Mouse (Mus musculus) forebrain, postnatal 0 days (tissue): ENCODE data around the gene Rnf166. TPM values are rescaled to one million over a fixed set of nuclear protein-coding genes. Genes with fewer than 3 reads are reported as not detected.

Experiments used
- ATAC-seq: fragments of 200-750 bp; cut with Nextera tagmentation; 2 replicates; pipeline ENCODE4 v1.8.0; 2017; ENCODE audit warnings: mild to moderate bottlenecking, moderate library complexity
- DNase-seq: peaks from one replicate; pipeline ENCODE4 v3.0.0-alpha.2; 2015
- H3K27ac ChIP-seq: fragments of 300-500 bp; sonication (generic); 2 replicates; pipeline ENCODE4 v1.5.1; 2014; ENCODE audit warnings: low read depth, mild to moderate bottlenecking, antibody characterized with exemption, low read length, moderate library complexity, mixed read lengths
- H3K27me3 ChIP-seq: fragments of 300-500 bp; sonication (generic); 2 replicates; pipeline ENCODE4 v1.6.1; 2014; ENCODE audit warnings: mild to moderate bottlenecking, low read length, mixed read lengths; ENCODE audit not compliant: insufficient read depth
- H3K36me3 ChIP-seq: fragments of 300-500 bp; sonication (generic); 2 replicates; pipeline ENCODE4 v1.6.1; 2014; ENCODE audit warnings: mild to moderate bottlenecking, moderate library complexity; ENCODE audit not compliant: insufficient read depth
- H3K4me1 ChIP-seq: fragments of 300-500 bp; sonication (generic); 2 replicates; pipeline ENCODE4 v1.6.1; 2014; ENCODE audit warnings: antibody characterized with exemption; ENCODE audit not compliant: insufficient read depth
- H3K4me2 ChIP-seq: fragments of 300-500 bp; sonication (generic); 2 replicates; pipeline ENCODE4 v1.6.1; 2014; ENCODE audit warnings: low read depth, mild to moderate bottlenecking, moderate library complexity
- H3K4me3 ChIP-seq: fragments of 300-500 bp; sonication (generic); 2 replicates; pipeline ENCODE4 v1.5.1; 2014; ENCODE audit warnings: low read depth, low read length, mixed read lengths
- H3K9ac ChIP-seq: fragments of 300-500 bp; sonication (generic); 2 replicates; pipeline ENCODE4 v1.6.1; 2014; ENCODE audit warnings: mild to moderate bottlenecking
- H3K9me3 ChIP-seq: fragments of 300-500 bp; sonication (generic); 2 replicates; pipeline ENCODE4 v1.6.1; 2016; ENCODE audit warnings: low read length
- CTCF ChIP-seq: sonication (generic); IDR thresholded peaks from 2 replicates; pipeline ENCODE4 v1.5.1; 2016; ENCODE audit warnings: antibody characterized with exemption, control low read depth, low read depth
- WGBS: fragments of 180-500 bp; shearing (Covaris S2); extraction: QIAGEN DNeasy Blood & Tissue Kit; methylation state at CpG from one replicate; pipeline ENCODE4 v1.1.7; 2014; 5-methylcytosine and 5-hydroxymethylcytosine counted together
- polyA plus RNA-seq: library from polyadenylated mRNA; unstranded; fragments of >200 nt; fragmentation: Nextera tagmentation; extraction: Ambion mirVana; gene quantifications from 2 replicates; pipeline ENCODE4 v1.2.1, GENCODE M21; 2015
- total RNA-seq: library from RNA; depleted of rRNA; stranded (reverse); fragments of >200 nt; gene quantifications from 2 replicates; pipeline ENCODE4 v1.2.3, GENCODE M21; 2014

Rnf166 gene
- total and polyA plus RNA-seq, 2 experiments from 2014 or later: 26.5 to 32.1 TPM

DNA sequence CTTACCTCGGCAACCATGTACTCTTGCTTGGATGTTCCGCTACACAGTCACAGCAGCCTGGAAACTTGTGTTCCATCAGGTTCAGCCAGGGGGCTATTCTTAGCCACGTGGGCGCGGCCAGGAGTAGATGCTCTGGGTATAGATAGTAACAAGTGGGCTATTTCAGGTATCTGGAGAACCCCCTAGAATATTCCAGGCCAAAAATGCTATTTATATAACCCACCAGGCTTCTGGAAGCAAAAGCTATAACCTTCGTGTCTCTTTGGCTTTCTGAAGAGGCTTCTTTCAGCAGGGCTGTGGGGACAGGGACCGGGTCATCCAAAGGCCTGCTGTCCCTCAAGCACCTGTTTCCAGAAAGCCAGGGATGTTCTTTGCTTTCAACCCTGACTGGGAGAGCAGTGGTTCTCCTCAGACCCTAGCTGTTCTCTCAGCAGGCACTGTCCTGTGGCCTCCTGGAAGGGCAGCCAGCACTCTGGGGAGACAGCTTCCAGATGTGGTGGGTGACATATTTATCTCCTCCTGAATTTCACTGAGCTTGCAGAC is 24.6 kb downstream of the Rnf166 start:
- H3K9me3 ChIP-seq: no peaks in the 10 kb centered on the region
- H3K9ac ChIP-seq: no peak overlapping the region
- WGBS: 82% methylated on average over 7 of the region's 7 CpGs
- no peak overlapping the region for H3K27ac ChIP-seq
- no peaks in the 10 kb centered on the region for H3K27me3 ChIP-seq
- H3K4me3 ChIP-seq: no peak overlapping the region
- ATAC-seq (no peak), DNase-seq (no peak)
- no peaks in the 10 kb centered on the region for H3K36me3 ChIP-seq
- H3K4me1 ChIP-seq: no peaks in the 10 kb centered on the region
- H3K4me2 ChIP-seq: no peak overlapping the region
- no peak for TF ChIP-seq CTCF

DNA sequence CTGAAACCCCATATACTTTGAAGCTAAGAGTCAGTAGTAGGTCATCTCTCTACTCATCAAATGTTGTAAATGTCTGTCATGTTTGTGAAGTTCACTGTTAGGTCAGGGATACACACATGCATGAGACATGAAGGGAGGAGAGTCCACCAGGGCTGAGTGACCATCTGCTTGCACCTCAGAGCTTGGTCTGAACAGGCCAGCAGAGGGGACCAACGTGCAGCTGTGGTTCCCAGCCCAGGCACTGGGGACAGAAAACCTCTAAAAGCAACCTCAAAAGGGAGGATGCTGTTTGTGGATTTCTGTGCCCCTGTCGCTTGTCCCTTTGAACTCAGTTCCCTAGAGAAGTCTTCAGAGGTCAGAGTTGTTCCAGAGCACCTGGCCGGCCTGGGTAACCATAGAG is 30.7 kb downstream of the Rnf166 start:
- Histone ChIP-seq H3K9me3 (no peaks in the 10 kb centered on the region), H3K9ac (no peak overlapping the region), H3K4me2 (peak overlapping the region; percentile 79; the same call in 1 of the 2 replicates), H3K4me1 (peaks cover 12% of the 10 kb centered on the region), H3K36me3 (no peaks in the 10 kb centered on the region), H3K27ac (no peak overlapping the region), H3K27me3 (no peaks in the 10 kb centered on the region), H3K4me3 (no peak overlapping the region)
- 72% methylated on average over 3 of the region's 3 CpGs for WGBS
- DNase-seq: no peak
- ATAC-seq: no peak
- peak; percentile 32 for TF ChIP-seq CTCF

DNA sequence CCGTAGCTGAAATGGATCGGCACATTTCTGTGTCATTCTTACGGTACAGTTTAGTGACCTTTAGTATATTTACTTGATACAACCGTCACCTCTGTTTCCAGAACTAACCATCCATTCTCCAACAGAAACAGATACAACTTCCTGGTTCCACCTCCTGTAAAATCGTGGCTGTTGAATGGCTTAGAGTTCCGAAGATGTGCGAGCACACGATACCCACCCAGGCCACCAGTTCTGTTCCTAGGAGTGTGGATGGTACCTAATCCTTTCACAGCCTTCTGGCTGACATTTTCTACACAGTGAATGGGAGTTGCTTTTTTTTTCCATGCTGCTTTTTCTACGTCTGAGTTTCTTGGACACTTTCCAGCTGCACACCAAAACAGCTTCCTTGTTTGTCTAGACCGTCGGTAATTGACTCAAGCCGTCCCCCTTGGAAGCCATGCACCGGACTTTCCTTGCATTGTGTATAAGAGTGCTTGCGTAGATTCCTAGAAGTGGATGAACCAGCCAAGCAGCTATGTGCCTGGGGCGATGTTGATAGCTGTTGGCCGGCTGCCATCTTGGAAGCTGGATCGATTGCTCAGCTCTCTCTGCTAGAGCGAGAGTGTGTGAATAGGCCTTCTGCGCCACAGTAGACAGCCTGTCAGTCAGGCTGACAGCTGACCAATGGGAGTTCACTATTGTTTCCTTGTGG is 31.7 kb downstream of the Rnf166 start:
- TF ChIP-seq CTCF: no peak
- DNase-seq (peak; percentile 91), ATAC-seq (peak; percentile 23)
- peak overlapping the region; percentile 96 for H3K27ac ChIP-seq
- no peaks in the 10 kb centered on the region for H3K9me3 ChIP-seq
- H3K4me2 ChIP-seq: peak overlapping the region; percentile 79
- peak overlapping the region; percentile 84 for H3K4me3 ChIP-seq
- no peaks in the 10 kb centered on the region for H3K27me3 ChIP-seq
- WGBS: 3% methylated on average over 19 of the region's 19 CpGs
- peaks cover 12% of the 10 kb centered on the region for H3K4me1 ChIP-seq
- peaks cover 3% of the 10 kb centered on the region for H3K36me3 ChIP-seq
- peak overlapping the region; percentile 84 for H3K9ac ChIP-seq

DNA sequence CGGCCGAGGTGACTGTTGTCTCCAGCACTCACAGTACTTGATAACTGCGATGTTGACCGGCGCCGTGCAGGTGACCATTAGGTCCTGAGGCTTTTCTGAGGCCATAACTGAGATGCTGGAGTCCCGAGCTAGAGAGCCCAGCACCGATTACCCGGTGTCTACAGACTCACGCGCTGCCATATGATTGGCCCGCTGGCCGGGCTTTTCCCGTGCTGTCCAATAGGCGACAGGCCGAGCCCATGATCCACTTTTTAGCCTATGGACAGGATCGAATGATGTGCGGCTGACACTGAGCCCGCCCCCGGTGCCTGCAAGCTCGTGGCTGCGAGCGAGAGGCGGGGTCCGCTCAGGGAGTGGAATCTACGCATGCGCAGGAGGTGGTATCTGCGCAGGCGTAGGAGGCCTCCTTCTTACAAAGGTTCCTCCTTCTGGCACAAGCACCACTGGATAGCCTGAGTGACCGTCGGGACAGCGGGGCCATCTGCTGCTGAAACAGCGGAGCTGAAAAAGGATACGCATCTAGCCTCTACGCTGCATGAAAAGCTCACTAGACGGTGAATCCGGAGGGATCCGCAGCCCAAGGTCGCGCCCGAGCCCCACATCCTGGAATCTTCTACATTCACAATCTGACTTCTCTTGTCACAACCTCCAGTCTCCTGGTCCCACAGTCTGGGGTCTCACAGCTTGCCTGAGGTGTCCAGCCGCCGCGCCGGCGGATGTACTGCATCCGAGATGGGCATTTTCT is 32.4 kb downstream of the Rnf166 start, which contains the start of gene Mvd:
TSS of gene Mvd (minus strand) at position 161 of the 745 bp plus-strand sequence.
- Histone ChIP-seq H3K4me1 (peaks cover 12% of the 10 kb centered on the region), H3K4me3 (peak within 1 kb of the TSS; percentile 84), H3K4me2 (peak within 1 kb of the TSS; percentile 89), H3K9me3 (no peaks in the 10 kb centered on the region), H3K27ac (peak within 1 kb of the TSS; percentile 96), H3K27me3 (no peaks in the 10 kb centered on the region), H3K9ac (peak within 1 kb of the TSS; percentile 84), H3K36me3 (peaks cover 8% of the 10 kb centered on the region)
- under 1% methylated on average over 47 of the region's 47 CpGs for WGBS
- peak; percentile 40; the same call in 1 of the 2 replicates for TF ChIP-seq CTCF
- peak; percentile 99 for ATAC-seq
- peak; percentile 100 for DNase-seq

DNA sequence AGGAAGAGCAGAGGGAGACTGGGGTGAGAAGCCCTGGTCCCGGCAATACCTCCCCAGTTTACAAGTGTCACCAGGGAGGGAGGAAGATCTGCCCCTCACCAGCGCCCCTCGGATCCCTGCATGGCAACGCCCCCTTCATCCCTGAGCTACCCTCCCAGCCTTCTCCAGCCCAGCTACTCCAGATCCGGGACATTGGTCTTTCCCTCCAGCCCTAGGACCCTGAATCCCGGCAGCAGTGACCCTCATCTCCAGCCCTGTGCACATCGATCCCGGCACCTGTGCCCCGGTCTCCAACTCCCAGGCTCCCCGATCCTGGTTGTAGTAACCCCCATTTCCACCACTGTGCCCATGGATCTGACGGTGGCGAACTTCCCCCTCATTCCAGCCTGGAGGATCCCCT is 33.1 kb downstream of the Rnf166 start:
- Histone ChIP-seq H3K36me3 (peaks cover 15% of the 10 kb centered on the region), H3K9ac (peak overlapping the region; percentile 52), H3K4me3 (peak overlapping the region; percentile 84), H3K4me2 (peak overlapping the region; percentile 89), H3K4me1 (peaks cover 12% of the 10 kb centered on the region), H3K9me3 (no peaks in the 10 kb centered on the region), H3K27ac (peak overlapping the region; percentile 57), H3K27me3 (no peaks in the 10 kb centered on the region)
- WGBS: 3% methylated on average over 12 of the region's 12 CpGs
- TF ChIP-seq CTCF: no peak
- ATAC-seq (peak; percentile 1; the same call in 1 of the 2 replicates), DNase-seq (no peak)

DNA sequence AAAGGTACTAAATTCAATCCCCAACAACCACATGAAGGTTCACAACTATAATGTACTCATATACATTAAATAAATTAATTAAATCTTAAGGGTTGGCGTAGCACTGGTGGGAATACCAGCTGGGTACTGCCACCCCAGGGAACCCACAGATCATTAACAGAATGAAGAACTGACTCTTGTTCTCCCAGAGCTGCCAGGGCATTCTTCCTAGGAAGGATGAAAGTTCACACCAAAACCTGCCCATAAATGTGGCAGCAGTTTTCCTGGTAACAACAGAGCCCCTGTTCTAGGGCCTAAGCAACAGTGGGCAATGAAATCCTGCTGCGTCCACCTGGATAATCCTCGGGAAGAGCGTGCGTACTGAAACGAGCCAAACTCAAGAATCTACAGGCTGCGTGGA is 33.5 kb downstream of the Rnf166 start:
- Histone ChIP-seq H3K27ac (no peak overlapping the region), H3K27me3 (no peaks in the 10 kb centered on the region), H3K4me1 (peaks cover 12% of the 10 kb centered on the region), H3K4me3 (peak overlapping the region; percentile 84), H3K9me3 (no peaks in the 10 kb centered on the region), H3K9ac (peak overlapping the region; percentile 52), H3K4me2 (peak overlapping the region; percentile 89), H3K36me3 (peaks cover 19% of the 10 kb centered on the region)
- DNase-seq (no peak), ATAC-seq (no peak)
- 13% methylated on average over 7 of the region's 7 CpGs for WGBS
- TF ChIP-seq CTCF: no peak

DNA sequence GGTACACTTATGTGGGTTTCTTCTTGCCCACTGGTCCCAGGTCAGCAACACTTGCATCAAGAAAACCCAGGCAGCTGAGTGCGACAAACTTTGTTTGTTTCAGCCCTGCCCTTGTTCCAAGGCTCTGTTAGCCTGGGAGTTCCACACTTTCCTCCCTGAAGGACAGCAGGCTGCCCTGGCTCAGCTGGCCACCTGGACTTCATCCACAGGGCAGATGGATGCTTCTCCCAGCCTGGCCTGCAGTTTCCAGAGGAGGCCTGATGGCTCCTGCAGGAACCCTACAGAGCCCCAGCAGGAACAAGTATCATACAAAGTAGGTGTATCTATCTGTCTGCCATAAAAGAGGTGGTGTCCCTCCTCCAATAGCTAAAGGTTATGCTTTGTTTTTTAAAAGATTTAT is 34.5 kb downstream of the Rnf166 start:
- ATAC-seq (no peak), DNase-seq (no peak)
- no peak overlapping the region for H3K4me3 ChIP-seq
- H3K9ac ChIP-seq: no peak overlapping the region
- no peaks in the 10 kb centered on the region for H3K9me3 ChIP-seq
- H3K4me1 ChIP-seq: peaks cover 12% of the 10 kb centered on the region
- no peaks in the 10 kb centered on the region for H3K27me3 ChIP-seq
- no peak overlapping the region for H3K27ac ChIP-seq
- WGBS: 86% methylated on average over 1 of the region's 1 CpGs
- H3K36me3 ChIP-seq: peaks cover 28% of the 10 kb centered on the region
- H3K4me2 ChIP-seq: no peak overlapping the region
- no peak for TF ChIP-seq CTCF
